Mouse (Mus musculus) C2C12 (cell line): ENCODE results near the gene Nfat5.

Experiments
- CEBPB ChIP-seq: IDR thresholded peaks from one replicate; pipeline ENCODE4 v1.6.1; 2011; ENCODE audit warnings: low read depth, mild to moderate bottlenecking, control low read depth, moderate library complexity
- CTCF ChIP-seq: IDR thresholded peaks from one replicate; pipeline ENCODE4 v1.5.1; 2011; ENCODE audit not compliant: control insufficient read depth, insufficient read depth, insufficient read length
- FOSL1 ChIP-seq: IDR thresholded peaks from one replicate; pipeline ENCODE4 v1.8.0; 2011; ENCODE audit warnings: mild to moderate bottlenecking, low read length; ENCODE audit not compliant: poor library complexity, insufficient read depth, severe bottlenecking
- USF1 ChIP-seq: IDR thresholded peaks from one replicate; pipeline ENCODE4 v1.6.1; 2011; ENCODE audit warnings: low read depth, mild to moderate bottlenecking, control low read depth, moderate library complexity

- TF ChIP-seq CTCF (no peak), USF1 (no peak), CEBPB (no peak), FOSL1 (no peak)
Measured at GRCm38 (mm10) chr8:107403038-107403781, 109.9 kb downstream of the Nfat5 start, which contains the start of gene Nqo1.
